Mouse (Mus musculus) thymus, adult 2 months (tissue): Measurements from ENCODE around the gene Fbn1. TPM values are rescaled to one million over a fixed set of nuclear protein-coding genes. Genes with fewer than 3 reads are reported as not detected.

Source experiments
- DNase-seq: peaks from one replicate; pipeline ENCODE4 v3.0.0; 2021
- H3K27ac ChIP-seq: fragments of 200-500 bp; 2 replicates; pipeline ENCODE4 v1.5.1; 2012; ENCODE audit warnings: low read length, control low read depth; ENCODE audit not compliant: control insufficient read depth, insufficient read depth
- H3K27me3 ChIP-seq: fragments of 200-500 bp; 2 replicates; pipeline ENCODE4 v1.6.1; 2012; ENCODE audit warnings: mild to moderate bottlenecking, low read length, moderate library complexity, mixed read lengths; ENCODE audit not compliant: control insufficient read depth, insufficient read depth
- H3K36me3 ChIP-seq: fragments of 200-500 bp; 2 replicates; pipeline ENCODE4 v1.6.1; 2012; ENCODE audit warnings: mild to moderate bottlenecking, low read length, moderate library complexity; ENCODE audit not compliant: control insufficient read depth, insufficient read depth
- H3K4me1 ChIP-seq: fragments of 200-500 bp; replicated peaks from 2 replicates; pipeline ENCODE4 v1.6.1; 2012; ENCODE audit warnings: low read length; ENCODE audit not compliant: control insufficient read depth, insufficient read depth
- H3K4me3 ChIP-seq: fragments of 200-500 bp; 2 replicates; pipeline ENCODE4 v1.5.1; 2012; ENCODE audit warnings: mild to moderate bottlenecking, low read length, control low read depth, moderate library complexity; ENCODE audit not compliant: control insufficient read depth, insufficient read depth
- CTCF ChIP-seq: fragments of 200-500 bp; IDR thresholded peaks from 2 replicates; pipeline ENCODE4 v1.5.1; 2012; ENCODE audit warnings: mild to moderate bottlenecking, control low read depth, low read length, moderate library complexity, borderline replicate concordance; ENCODE audit not compliant: control insufficient read depth, poor library complexity, insufficient read depth; ENCODE audit errors: extremely low read depth
- POLR2A ChIP-seq: fragments of 200-500 bp; IDR thresholded peaks from 2 replicates; pipeline ENCODE4 v1.6.1; 2012; ENCODE audit warnings: mild to moderate bottlenecking, low read length, control low read depth, moderate library complexity; ENCODE audit not compliant: control insufficient read depth, poor library complexity, insufficient read depth; ENCODE audit errors: extremely low read depth
- WGBS: fragments of 180-500 bp; shearing (Covaris S2); methylation state at CpG from one replicate; pipeline ENCODE4 v1.1.7; 2018; 5-methylcytosine and 5-hydroxymethylcytosine counted together
- polyA plus RNA-seq: library from polyadenylated mRNA; depleted of rRNA; stranded (reverse); fragments of >200 nt; gene quantifications from 2 replicates; pipeline ENCODE4 v1.2.3, GENCODE M21; 2012

Fbn1 gene
- polyA plus RNA-seq, 1 experiment, result 4.5 TPM

- no peaks in the 10 kb centered on the region for H3K36me3 ChIP-seq
- TF ChIP-seq POLR2A (no peak), CTCF (no peak)
- H3K4me3 ChIP-seq, result no peak overlapping the region
- no peaks in the 10 kb centered on the region for H3K4me1 ChIP-seq
- no peak overlapping the region for H3K27ac ChIP-seq
- DNase-seq, result no peak
- WGBS, result 98% methylated on average over 7 of the region's 7 CpGs
- H3K27me3 ChIP-seq, result no peaks in the 10 kb centered on the region
Measured at GRCm38 (mm10) chr2:125383273-125383641, 124.5 kb downstream of the Fbn1 start.

GRCm38 (mm10) chr2:125382613-125383272 lies 125.0 kb downstream of the Fbn1 start:
- WGBS, result 82% methylated on average over 7 of the region's 7 CpGs
- no peak overlapping the region for H3K27ac ChIP-seq
- H3K36me3 ChIP-seq, result no peaks in the 10 kb centered on the region
- TF ChIP-seq POLR2A (no peak), CTCF (no peak)
- no peak overlapping the region for H3K4me3 ChIP-seq
- no peaks in the 10 kb centered on the region for H3K4me1 ChIP-seq
- no peaks in the 10 kb centered on the region for H3K27me3 ChIP-seq
- DNase-seq, result no peak

- 95% methylated on average over 2 of the region's 2 CpGs for WGBS
- Histone ChIP-seq H3K27me3 (no peaks in the 10 kb centered on the region), H3K27ac (no peak overlapping the region), H3K4me3 (no peak overlapping the region), H3K4me1 (no peaks in the 10 kb centered on the region), H3K36me3 (no peaks in the 10 kb centered on the region)
- no peak for DNase-seq
- no peak for TF ChIP-seq POLR2A
- TF ChIP-seq CTCF, result no peak
Measured at GRCm38 (mm10) chr2:125380086-125380485, 127.7 kb downstream of the Fbn1 start.

GRCm38 (mm10) chr2:125379206-125379605 lies 128.6 kb downstream of the Fbn1 start:
- WGBS, result 92% methylated on average over 2 of the region's 2 CpGs
- TF ChIP-seq POLR2A (no peak), CTCF (no peak)

GRCm38 (mm10) chr2:125375926-125376325 lies 131.9 kb downstream of the Fbn1 start:
- TF ChIP-seq POLR2A (no peak), CTCF (no peak)
- no peaks in the 10 kb centered on the region for H3K4me1 ChIP-seq
- WGBS, result 96% methylated on average over 5 of the region's 5 CpGs
- no peak for DNase-seq
- no peaks in the 10 kb centered on the region for H3K36me3 ChIP-seq
- no peak overlapping the region for H3K4me3 ChIP-seq
- no peaks in the 10 kb centered on the region for H3K27me3 ChIP-seq
- no peak overlapping the region for H3K27ac ChIP-seq

More at GRCm38 (mm10) chr2:125379206-125379605, 128.6 kb downstream of the Fbn1 start:
- Histone ChIP-seq H3K27me3 (no peaks in the 10 kb centered on the region), H3K27ac (no peak overlapping the region), H3K4me3 (no peak overlapping the region), H3K36me3 (no peaks in the 10 kb centered on the region), H3K4me1 (no peaks in the 10 kb centered on the region)
- DNase-seq, result no peak

- DNase-seq, result no peak
- H3K36me3 ChIP-seq, result no peaks in the 10 kb centered on the region
- H3K4me3 ChIP-seq, result no peak overlapping the region
- no peaks in the 10 kb centered on the region for H3K4me1 ChIP-seq
- H3K27me3 ChIP-seq, result no peaks in the 10 kb centered on the region
- WGBS, result 96% methylated on average over 10 of the region's 10 CpGs
- no peak overlapping the region for H3K27ac ChIP-seq
- no peak for TF ChIP-seq CTCF
- no peak for TF ChIP-seq POLR2A
Measured at GRCm38 (mm10) chr2:125375301-125375700, 132.5 kb downstream of the Fbn1 start.

- Histone ChIP-seq H3K27me3 (no peaks in the 10 kb centered on the region), H3K4me1 (no peaks in the 10 kb centered on the region), H3K27ac (no peak overlapping the region), H3K4me3 (no peak overlapping the region), H3K36me3 (no peaks in the 10 kb centered on the region)
- WGBS, result 96% methylated on average over 8 of the region's 8 CpGs
- no peak for DNase-seq
- TF ChIP-seq POLR2A, result no peak
- TF ChIP-seq CTCF, result no peak
Measured at GRCm38 (mm10) chr2:125369666-125370065, 138.1 kb downstream of the Fbn1 start.
